8 mouse cellular contexts compared by ENCODE assay signal in the genomic region with DNA sequence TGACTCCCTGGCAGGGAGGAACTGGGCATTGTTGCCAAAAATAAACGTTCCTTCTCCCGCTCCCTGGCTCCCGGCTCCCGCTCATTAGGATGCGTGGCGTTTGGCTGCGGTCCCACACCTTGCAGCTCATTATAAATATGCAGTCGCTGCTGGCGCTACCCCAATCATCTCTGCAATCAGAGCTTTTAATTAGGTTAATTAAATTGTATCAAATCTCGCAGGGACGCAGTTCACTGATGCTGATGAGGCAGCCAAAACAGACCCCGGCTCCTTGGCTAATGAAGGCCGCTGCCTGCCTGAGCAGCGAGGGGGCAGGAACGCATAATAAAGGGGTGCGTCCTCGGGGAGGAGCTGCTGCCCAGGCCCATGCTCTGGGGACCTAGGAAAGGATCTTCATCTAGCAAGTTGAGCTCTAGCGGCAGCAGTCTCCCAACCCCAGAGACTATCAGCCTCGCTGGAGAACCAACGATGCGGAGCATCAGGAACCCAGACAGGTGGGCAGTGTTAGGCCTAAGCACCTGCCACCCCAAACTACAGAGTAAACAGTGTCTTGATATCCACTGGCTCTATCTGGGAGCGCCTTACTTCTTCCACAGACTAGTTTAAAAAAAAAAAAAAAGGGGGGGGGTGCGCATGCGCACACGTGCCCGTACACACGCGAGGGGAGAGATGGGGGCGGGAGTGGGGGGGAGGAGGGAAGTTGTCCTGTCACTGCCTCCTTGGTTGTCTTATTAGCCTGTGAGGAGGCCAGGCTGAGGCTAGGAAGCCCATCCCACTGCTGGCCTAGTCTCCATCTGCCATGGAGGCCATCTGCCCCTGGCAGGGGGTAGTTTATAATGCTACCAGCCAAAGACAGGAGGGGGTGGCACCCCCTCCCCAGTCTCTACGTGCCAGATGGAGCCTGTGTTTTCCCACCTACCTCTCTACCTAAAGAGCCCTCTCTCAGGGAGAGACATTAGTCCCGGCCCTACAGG. TPM values are rescaled to one million over a fixed set of nuclear protein-coding genes. Genes with fewer than 3 reads are reported as not detected.
DNase-seq lines count a peak whose midpoint lies in the region; ATAC-seq and TF ChIP-seq lines count a peak whose summit lies in the region.

No protein-coding gene starts in this region.

- peaks cover 20% of the 10 kb centered on the region for H3K4me1 ChIP-seq in heart, embryonic 13.5 days
- H3K4me1 ChIP-seq in ES-E14 (ENCODE audit: control insufficient read depth in 2 of 2, insufficient read depth in 2 of 2, low read length in 2 of 2, poor library complexity in 1 of 2): peaks cover 0 to 17% of the 10 kb centered on the region in 2 experiments; a peak in 2 of 4 replicates
- peaks cover 33% of the 10 kb centered on the region for H3K4me1 ChIP-seq in embryonic facial prominence, embryonic 13.5 days
- peaks cover 28% of the 10 kb centered on the region for H3K4me1 ChIP-seq in limb, embryonic 15.5 days

- peaks cover 15% of the 10 kb centered on the region for H3K36me3 ChIP-seq in heart, embryonic 13.5 days
- H3K36me3 ChIP-seq in ES-E14 (ENCODE audit: control insufficient read depth, insufficient read depth, low read length, poor library complexity, severe bottlenecking): peaks cover 5% of the 10 kb centered on the region; the same call in 1 of the 2 replicates
- H3K36me3 ChIP-seq in embryonic facial prominence, embryonic 13.5 days: peaks cover 10% of the 10 kb centered on the region
- peaks cover 4% of the 10 kb centered on the region for H3K36me3 ChIP-seq in limb, embryonic 15.5 days

- WGBS in heart, embryonic 13.5 days: 5% methylated on average over 29 of the region's 31 CpGs
- WGBS in embryonic facial prominence, embryonic 13.5 days: 4% methylated on average over 30 of the region's 31 CpGs
- 5% methylated on average over 26 of the region's 31 CpGs for WGBS in limb, embryonic 15.5 days

- peak overlapping the region; percentile 67 for H3K9ac ChIP-seq in heart, embryonic 13.5 days
- no peak overlapping the region for H3K9ac ChIP-seq in ES-E14 (ENCODE audit: insufficient read depth, low read depth, low read length, poor library complexity, severe bottlenecking)
- H3K9ac ChIP-seq in embryonic facial prominence, embryonic 13.5 days: peak overlapping the region; percentile 54
- no peak overlapping the region for H3K9ac ChIP-seq in limb, embryonic 15.5 days

- peaks cover 66% of the 10 kb centered on the region for H3K27me3 ChIP-seq in heart, embryonic 13.5 days (replicated peaks)
- peaks cover 53% of the 10 kb centered on the region for H3K27me3 ChIP-seq in embryonic facial prominence, embryonic 13.5 days
- peaks cover 26% of the 10 kb centered on the region for H3K27me3 ChIP-seq in limb, embryonic 15.5 days

- intact Hi-C loops in heart, postnatal 36 days (cut with DNase I): no loop called here

- no peak overlapping the region for H3K27ac ChIP-seq in heart, embryonic 13.5 days (replicated peaks)
- no peak overlapping the region for H3K27ac ChIP-seq in ES-E14 (ENCODE audit: insufficient read depth, low read depth, low read length, poor library complexity, severe bottlenecking)
- no peak overlapping the region for H3K27ac ChIP-seq in embryonic facial prominence, embryonic 13.5 days
- no peak overlapping the region for H3K27ac ChIP-seq in limb, embryonic 15.5 days

- H3K4me3 ChIP-seq in heart, embryonic 13.5 days: peak overlapping the region; percentile 40
- H3K4me3 ChIP-seq in ES-E14 (ENCODE audit: insufficient read depth in 1 of 2, low read depth in 1 of 2, low read length in 2 of 2, poor library complexity in 1 of 2, severe bottlenecking in 1 of 2): peak overlapping the region; percentile 40 to 41; a peak in 3 of 4 replicates
- peak overlapping the region; percentile 26 for H3K4me3 ChIP-seq in embryonic facial prominence, embryonic 13.5 days
- H3K4me3 ChIP-seq in limb, embryonic 15.5 days: peak overlapping the region; percentile 17

- in situ Hi-C loops in ES-E14 (cut with MboI; ENCODE audit: low sequenced_read_pairs in 2 of 2, unreplicated experiment in 2 of 2): no loop called here

- no peak for ATAC-seq in heart, embryonic 13.5 days (ENCODE audit: extremely low read depth, insufficient number of reproducible peaks, low FRiP score, low TSS enrichment)
- no peak for ATAC-seq in embryonic facial prominence, embryonic 13.5 days (ENCODE audit: insufficient number of reproducible peaks, insufficient read depth, low FRiP score, low TSS enrichment, low read depth)
- no peak for ATAC-seq in limb, embryonic 15.5 days (ENCODE audit: insufficient number of reproducible peaks, low FRiP score, low TSS enrichment, low read depth)

- DNase-seq in heart, postnatal 36 days: no peak
- no peak for DNase-seq in ES-E14 (ENCODE audit: low read depth, low spot score)
- DNase-seq in urinary bladder, postnatal 25 days (ENCODE audit: low spot score): no peak
- no peak for DNase-seq in gastrocnemius, postnatal 10 days
- DNase-seq in thymus, postnatal 25 days: no peak

- no peaks in the 10 kb centered on the region for H3K9me3 ChIP-seq in heart, embryonic 13.5 days
- no peaks in the 10 kb centered on the region for H3K9me3 ChIP-seq in ES-E14 (ENCODE audit: control insufficient read depth, insufficient read depth, low read depth, low read length)
- H3K9me3 ChIP-seq in embryonic facial prominence, embryonic 13.5 days: no peaks in the 10 kb centered on the region
- H3K9me3 ChIP-seq in limb, embryonic 15.5 days: no peaks in the 10 kb centered on the region

- peak overlapping the region; percentile 71 for H3K4me2 ChIP-seq in heart, embryonic 13.5 days
- H3K4me2 ChIP-seq in embryonic facial prominence, embryonic 13.5 days: peak overlapping the region; percentile 57
- peak overlapping the region; percentile 44 for H3K4me2 ChIP-seq in limb, embryonic 15.5 days

TF ChIP-seq in ES-E14, 5 proteins besides CTCF, POLR2A, EP300 and RAD21:
- TF ChIP-seq ZNF384 (IDR thresholded peaks at IDR 0.05; ENCODE audit: low read depth, low read length) (peak; percentile 71), ZC3H11A (IDR thresholded peaks at IDR 0.05; ENCODE audit: borderline replicate concordance, low read depth, low read length) (no peak)
TF ChIP-seq in ES-E14: peak in this region for 1.

RNA-seq across cellular contexts. Expression of a gene that starts 16.0 kb away (rescaled TPM):
- polyA plus RNA-seq in heart, embryonic 13.5 days (2015; fragmentation: Nextera tagmentation; extraction: Ambion mirVana): 0.15 and 0.28 TPM in 2 replicates
- total RNA-seq in heart, postnatal 36 days (2021): under 1 TPM; 0.11 to 0.16 TPM
- 6.2 and 9.5 TPM in 2 replicates for total RNA-seq in ES-E14 (2012; rRNA removed)
- polyA plus RNA-seq in embryonic facial prominence, embryonic 13.5 days (2015; fragmentation: Nextera tagmentation; extraction: Ambion mirVana): 2.3 and 2.4 TPM in 2 replicates
- 1.1 and 1.7 TPM in 2 replicates for polyA plus RNA-seq in limb, embryonic 15.5 days (2015; fragmentation: Nextera tagmentation; extraction: Ambion mirVana)
- total RNA-seq in gastrocnemius, postnatal 10 days (2021): 1 to 10 TPM; 2.8 to 2.9 TPM

RNA-seq across cellular contexts. Expression of a gene that starts 20.8 kb away (rescaled TPM):
- 48.9 and 50.6 TPM in 2 replicates for polyA plus RNA-seq in heart, embryonic 13.5 days (2015; fragmentation: Nextera tagmentation; extraction: Ambion mirVana)
- total RNA-seq in heart, postnatal 36 days (2021): 10 to 100 TPM; 12.1 to 14.0 TPM
- total RNA-seq in ES-E14 (2012; rRNA removed): 29.2 and 39.7 TPM in 2 replicates
- 84.7 and 92.2 TPM in 2 replicates for polyA plus RNA-seq in embryonic facial prominence, embryonic 13.5 days (2015; fragmentation: Nextera tagmentation; extraction: Ambion mirVana)
- 74.7 and 79.4 TPM in 2 replicates for polyA plus RNA-seq in limb, embryonic 15.5 days (2015; fragmentation: Nextera tagmentation; extraction: Ambion mirVana)
- total RNA-seq in gastrocnemius, postnatal 10 days (2021): 10 to 100 TPM; 21.7 to 25.4 TPM

RNA-seq across cellular contexts. Expression of a gene that starts 27.9 kb away (rescaled TPM):
- 6.7 and 7.4 TPM in 2 replicates for polyA plus RNA-seq in heart, embryonic 13.5 days (2015; fragmentation: Nextera tagmentation; extraction: Ambion mirVana)
- total RNA-seq in heart, postnatal 36 days (2021): 10 to 100 TPM; 12.9 to 13.7 TPM
- 7.5 and 13.7 TPM in 2 replicates for total RNA-seq in ES-E14 (2012; rRNA removed)
- 17.0 and 19.5 TPM in 2 replicates for polyA plus RNA-seq in embryonic facial prominence, embryonic 13.5 days (2015; fragmentation: Nextera tagmentation; extraction: Ambion mirVana)
- 11.5 and 15.4 TPM in 2 replicates for polyA plus RNA-seq in limb, embryonic 15.5 days (2015; fragmentation: Nextera tagmentation; extraction: Ambion mirVana)
- total RNA-seq in gastrocnemius, postnatal 10 days (2021): 10 to 100 TPM; 61.2 to 65.0 TPM

RNA-seq across cellular contexts. Expression of a gene that starts 41.9 kb away (rescaled TPM):
- 92.4 and 96.2 TPM in 2 replicates for polyA plus RNA-seq in heart, embryonic 13.5 days (2015; fragmentation: Nextera tagmentation; extraction: Ambion mirVana)
- total RNA-seq in heart, postnatal 36 days (2021): 10 to 100 TPM; 18.1 to 18.2 TPM
- 91.6 and 117 TPM in 2 replicates for total RNA-seq in ES-E14 (2012; rRNA removed)
- 177 and 186 TPM in 2 replicates for polyA plus RNA-seq in embryonic facial prominence, embryonic 13.5 days (2015; fragmentation: Nextera tagmentation; extraction: Ambion mirVana)
- 131 and 134 TPM in 2 replicates for polyA plus RNA-seq in limb, embryonic 15.5 days (2015; fragmentation: Nextera tagmentation; extraction: Ambion mirVana)
- 10 to 100 TPM; 24.2 to 25.2 TPM for total RNA-seq in gastrocnemius, postnatal 10 days (2021)

Comparison
In these comparisons a context has a peak if more than half of its experiments do, and no peak if none do; other contexts are left out.
1. H3K9ac ChIP-seq: peak in heart, embryonic 13.5 days (single experiment) and embryonic facial prominence, embryonic 13.5 days (single experiment); none in ES-E14 (single experiment) and limb, embryonic 15.5 days (single experiment).
2. Peak in every context shown above with its lines, with median percentiles within 50 percentile points of each other: H3K4me2 ChIP-seq and H3K4me3 ChIP-seq.